7 mouse cellular contexts compared by ENCODE assay signal in genomic region chr14:34548391-34549001, GRCm38 (mm10). TPM values are rescaled to one million over a fixed set of nuclear protein-coding genes. Genes with fewer than 3 reads are reported as not detected.
DNase-seq lines count a peak whose midpoint lies in the region; ATAC-seq lines count a peak whose summit lies in the region.

No protein-coding gene starts in this region.

- peak; percentile 66 for ATAC-seq in hindbrain, embryonic 15.5 days (ENCODE audit: low FRiP score, low read depth)

- WGBS in hindbrain, embryonic 15.5 days: under 1% methylated on average over 27 of the region's 27 CpGs
- 4% methylated on average over 27 of the region's 27 CpGs for WGBS in macrophage (ENCODE audit: missing documents)

- H3K4me3 ChIP-seq in hindbrain, embryonic 15.5 days: peak overlapping the region; percentile 64
- peak overlapping the region; percentile 12; the same call in 1 of the 2 replicates for H3K4me3 ChIP-seq in macrophage (ENCODE audit: inconsistent target)

- H3K9me3 ChIP-seq in hindbrain, embryonic 15.5 days: no peaks in the 10 kb centered on the region

- peaks cover 9% of the 10 kb centered on the region for H3K4me1 ChIP-seq in hindbrain, embryonic 15.5 days (replicated peaks)

- no peaks in the 10 kb centered on the region for H3K36me3 ChIP-seq in hindbrain, embryonic 15.5 days
- H3K36me3 ChIP-seq in macrophage (ENCODE audit: inconsistent target): no peaks in the 10 kb centered on the region

- H3K9ac ChIP-seq in hindbrain, embryonic 15.5 days: peak overlapping the region; percentile 68

- H3K4me2 ChIP-seq in hindbrain, embryonic 15.5 days: peak overlapping the region; percentile 80

- H3K27ac ChIP-seq in hindbrain, embryonic 15.5 days (replicated peaks): peak overlapping the region; percentile 84
- H3K27ac ChIP-seq in macrophage: no peak overlapping the region

- H3K27me3 ChIP-seq in hindbrain, embryonic 15.5 days: no peaks in the 10 kb centered on the region

- peak; percentile 2 for DNase-seq in T-cell, adult 2 months (ENCODE audit: low spot score)
- peak; percentile 74 for DNase-seq in cerebellum, adult 9-10 months
- DNase-seq in gastrocnemius, adult 18-20 months (ENCODE audit: low spot score): peak; percentile 87
- DNase-seq in left cerebral cortex, adult 8-10 months (ENCODE audit: low spot score in 2 of 2): peak; percentile 57
- peak; percentile 60 to 62 for DNase-seq in right cerebral cortex, adult 2 months (ENCODE audit: low spot score in 2 of 2)

- no peaks in the 10 kb centered on the region for H3K79me2 ChIP-seq in macrophage (ENCODE audit: inconsistent target)

RNA-seq across cellular contexts. Expression of gene 9230112D13Rik, which starts 25.9 kb away (rescaled TPM):
- total RNA-seq in gastrocnemius, adult 18-20 months (2021): not detected
- polyA plus RNA-seq in hindbrain, embryonic 15.5 days (2015; fragmentation: Nextera tagmentation; extraction: Ambion mirVana): not detected in 2 replicates
- total RNA-seq in left cerebral cortex, adult 8-10 months (2022): not detected
- total RNA-seq in macrophage (2018; cell fraction: chromatin; rRNA removed): not detected
- total RNA-seq in macrophage (2018; cell fraction: cytosol; rRNA removed): not detected
- not detected for total RNA-seq in macrophage (2018; cell fraction: nucleus; rRNA removed)
- polyA plus RNA-seq in macrophage (2018): not detected in 3 replicates

RNA-seq across cellular contexts. Expression of gene Ldb3, which starts 40.0 kb away (rescaled TPM):
- total RNA-seq in gastrocnemius, adult 18-20 months (2021): 1,000 to 10,000 TPM; 2,008 to 2,153 TPM
- 0.64 and 0.87 TPM in 2 replicates for polyA plus RNA-seq in hindbrain, embryonic 15.5 days (2015; fragmentation: Nextera tagmentation; extraction: Ambion mirVana)
- total RNA-seq in left cerebral cortex, adult 8-10 months (2022): 1 to 10 TPM; 4.8 to 5.4 (median 5.2) TPM
- total RNA-seq in macrophage (2018; cell fraction: chromatin; rRNA removed): not detected
- total RNA-seq in macrophage (2018; cell fraction: cytosol; rRNA removed): not detected
- not detected for total RNA-seq in macrophage (2018; cell fraction: nucleus; rRNA removed)
- polyA plus RNA-seq in macrophage (2018): not detected in 3 replicates

RNA-seq across cellular contexts. Expression of gene Bmpr1a, which starts 45.4 kb away (rescaled TPM):
- 10 to 100 TPM; 46.3 to 47.4 TPM for total RNA-seq in gastrocnemius, adult 18-20 months (2021)
- 20.7 and 21.4 TPM in 2 replicates for polyA plus RNA-seq in hindbrain, embryonic 15.5 days (2015; fragmentation: Nextera tagmentation; extraction: Ambion mirVana)
- total RNA-seq in left cerebral cortex, adult 8-10 months (2022): 10 to 100 TPM; 35.7 to 41.7 (median 40.4) TPM
- total RNA-seq in macrophage (2018; cell fraction: chromatin; rRNA removed): 1 to 10 TPM in 5 of 26 experiments, under 1 TPM in 16, not detected in 5; 0.23 to 7.1 (median 0.49) TPM
- total RNA-seq in macrophage (2018; cell fraction: cytosol; rRNA removed): 1 to 10 TPM in 1 of 26 experiments, under 1 TPM in 25; 0.18 to 1.1 (median 0.47) TPM
- total RNA-seq in macrophage (2018; cell fraction: nucleus; rRNA removed): 1 to 10 TPM in 6 of 26 experiments, under 1 TPM in 20; 0.16 to 2.6 (median 0.72) TPM
- polyA plus RNA-seq in macrophage (2018): 0.39 to 0.73 TPM (median 0.58 TPM) in 3 replicates

RNA-seq across cellular contexts. Expression of gene Opn4, which starts 51.4 kb away (rescaled TPM):
- total RNA-seq in gastrocnemius, adult 18-20 months (2021): not detected
- polyA plus RNA-seq in hindbrain, embryonic 15.5 days (2015; fragmentation: Nextera tagmentation; extraction: Ambion mirVana): not detected in 2 replicates
- total RNA-seq in left cerebral cortex, adult 8-10 months (2022): not detected
- total RNA-seq in macrophage (2018; cell fraction: chromatin; rRNA removed): not detected
- total RNA-seq in macrophage (2018; cell fraction: cytosol; rRNA removed): not detected
- not detected for total RNA-seq in macrophage (2018; cell fraction: nucleus; rRNA removed)
- polyA plus RNA-seq in macrophage (2018): not detected in 3 replicates

Comparison
In these comparisons a context has a peak if more than half of its experiments do, and no peak if none do; other contexts are left out.
1. DNase-seq: peak in every context shown above with its lines; median percentile 87 in gastrocnemius, adult 18-20 months; 74 in cerebellum, adult 9-10 months; 61 in right cerebral cortex, adult 2 months; 57 in left cerebral cortex, adult 8-10 months; 2 in T-cell, adult 2 months.
2. RNA of gene Ldb3, which starts 40.0 kb away (total RNA-seq): 2,008 to 2,153 TPM in gastrocnemius, adult 18-20 months; 4.8 to 5.4 TPM in left cerebral cortex, adult 8-10 months; every median in the first group is over 100 times any median in the second.